Mouse (Mus musculus) macrophage (primary cell): Measurements from ENCODE around the gene Neurod4. TPM values are rescaled to one million over a fixed set of nuclear protein-coding genes. Genes with fewer than 3 reads are reported as not detected.

Experiments
- H3K27ac ChIP-seq: fragments of 350-480 bp; formaldehyde crosslinking; 2 replicates; pipeline ENCODE4 v1.9.0; 2021
- H3K36me3 ChIP-seq: fragments of 350-480 bp; formaldehyde crosslinking; 2 replicates; pipeline ENCODE4 v1.9.0; 2021; ENCODE audit errors: inconsistent target
- H3K4me3 ChIP-seq: fragments of 350-480 bp; formaldehyde crosslinking; 2 replicates; pipeline ENCODE4 v1.9.0; 2021; ENCODE audit errors: inconsistent target
- H3K79me2 ChIP-seq: fragments of 350-480 bp; formaldehyde crosslinking; 2 replicates; pipeline ENCODE4 v1.9.0; 2021; ENCODE audit errors: inconsistent target
- WGBS: methylation state at CpG from one replicate; pipeline ENCODE4 v1.1.7; 2026; ENCODE audit warnings: inconsistent platforms; ENCODE audit not compliant: missing documents; 5-methylcytosine and 5-hydroxymethylcytosine counted together
- polyA plus RNA-seq: library from polyadenylated mRNA; stranded (reverse); fragments of 250-400 nt; gene quantifications from 3 replicates; pipeline ENCODE4 v1.2.4, GENCODE M21; 2018; ENCODE audit warnings: inconsistent platforms

Gene Neurod4
- polyA plus RNA-seq, 1 experiment from 2014 or later: not detected

DNA sequence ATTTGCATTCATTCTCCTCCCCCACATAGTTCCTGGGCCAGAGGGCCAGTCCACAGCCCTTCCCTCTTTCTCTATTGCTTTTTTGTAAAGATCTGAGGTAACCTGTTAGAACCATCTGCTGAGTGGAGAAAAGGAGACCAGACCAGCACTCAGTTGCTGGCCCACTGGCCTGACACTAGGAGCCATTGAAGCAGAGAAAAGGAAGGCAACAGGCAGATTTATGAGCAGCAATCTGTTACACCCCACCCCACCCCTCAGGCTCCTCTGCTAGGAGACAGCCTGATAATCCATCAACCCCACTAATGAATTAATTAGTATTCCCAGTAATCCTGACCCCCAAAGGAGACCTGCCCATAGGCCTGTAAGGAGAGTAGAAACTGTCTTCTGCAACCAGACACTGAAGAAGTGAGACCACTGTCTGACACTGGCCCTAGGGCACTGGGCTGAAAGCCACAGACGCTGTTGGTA lies 2.0 kb upstream of the Neurod4 start:
- Histone ChIP-seq H3K27ac (no peak overlapping the region), H3K79me2 (no peaks in the 10 kb centered on the region), H3K4me3 (no peak overlapping the region), H3K36me3 (no peaks in the 10 kb centered on the region)
- 40% methylated on average over 1 of the region's 1 CpGs for WGBS

DNA sequence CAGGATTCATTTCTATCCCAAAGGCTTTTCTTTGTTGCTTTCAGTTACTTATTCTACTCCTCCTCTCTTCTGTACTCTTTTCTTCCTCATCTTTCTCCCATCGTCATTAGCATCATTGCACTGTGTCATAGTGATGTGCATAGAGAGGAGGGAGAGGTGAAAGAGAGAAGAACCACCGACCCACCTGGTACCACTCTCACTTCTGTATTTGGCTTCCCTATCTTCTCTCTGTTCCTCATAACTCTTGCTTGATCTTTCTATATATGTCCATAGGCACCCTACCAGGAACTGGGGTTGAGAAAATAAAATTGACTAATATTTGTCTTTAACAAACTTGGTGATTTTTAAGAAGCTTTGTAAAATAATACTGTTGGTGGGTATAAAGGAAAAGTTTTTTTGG lies 3.5 kb downstream of the Neurod4 start:
- H3K27ac ChIP-seq: no peak overlapping the region
- H3K36me3 ChIP-seq: no peaks in the 10 kb centered on the region
- no peak overlapping the region for H3K4me3 ChIP-seq
- WGBS: 64% methylated on average over 2 of the region's 2 CpGs
- H3K79me2 ChIP-seq: no peaks in the 10 kb centered on the region

DNA sequence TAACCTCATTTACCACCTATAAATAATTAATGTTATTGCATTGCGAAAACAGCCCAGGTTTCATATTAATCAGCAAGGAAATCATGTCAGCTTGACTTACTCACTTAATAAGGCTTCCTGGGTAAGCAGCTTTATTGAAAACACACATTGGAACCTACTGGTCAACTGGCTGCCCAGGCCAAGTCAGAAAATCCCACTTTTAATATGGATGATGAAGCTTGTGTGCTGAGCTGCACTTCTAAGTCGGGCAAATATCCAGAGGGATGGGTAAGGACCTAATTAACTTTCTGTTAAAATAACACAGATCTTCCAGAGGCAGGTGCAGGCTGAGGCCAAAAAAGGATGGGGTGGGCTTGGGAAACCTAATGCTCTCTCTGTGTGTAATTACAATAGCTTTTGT lies 4.3 kb downstream of the Neurod4 start:
- no peak overlapping the region for H3K27ac ChIP-seq
- no peak overlapping the region for H3K4me3 ChIP-seq
- H3K79me2 ChIP-seq: no peaks in the 10 kb centered on the region
- no peaks in the 10 kb centered on the region for H3K36me3 ChIP-seq
- WGBS: 89% methylated on average over 2 of the region's 2 CpGs

DNA sequence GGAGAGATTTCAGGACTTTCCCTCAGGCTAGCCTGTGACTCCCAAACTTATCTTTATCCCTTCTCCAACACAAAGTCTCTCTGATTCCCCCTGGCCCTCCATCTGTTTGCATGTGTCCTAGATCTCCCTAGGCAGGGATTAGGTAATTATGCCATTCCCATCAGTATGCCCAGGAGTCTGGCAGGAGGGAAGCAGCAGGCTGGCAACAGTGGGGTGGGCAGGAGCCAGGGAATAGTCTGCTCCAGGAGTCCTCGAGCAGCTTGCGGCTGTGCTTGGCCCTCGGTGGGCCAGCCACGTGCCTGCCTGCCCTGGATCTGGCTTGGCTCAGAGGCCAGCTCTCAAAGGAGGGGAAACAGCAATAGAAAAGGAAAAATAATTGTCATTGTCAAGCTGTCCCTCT lies 16.8 kb downstream of the Neurod4 start:
- WGBS: 76% methylated on average over 4 of the region's 4 CpGs
- Histone ChIP-seq H3K4me3 (no peak overlapping the region), H3K36me3 (no peaks in the 10 kb centered on the region), H3K27ac (no peak overlapping the region), H3K79me2 (no peaks in the 10 kb centered on the region)

DNA sequence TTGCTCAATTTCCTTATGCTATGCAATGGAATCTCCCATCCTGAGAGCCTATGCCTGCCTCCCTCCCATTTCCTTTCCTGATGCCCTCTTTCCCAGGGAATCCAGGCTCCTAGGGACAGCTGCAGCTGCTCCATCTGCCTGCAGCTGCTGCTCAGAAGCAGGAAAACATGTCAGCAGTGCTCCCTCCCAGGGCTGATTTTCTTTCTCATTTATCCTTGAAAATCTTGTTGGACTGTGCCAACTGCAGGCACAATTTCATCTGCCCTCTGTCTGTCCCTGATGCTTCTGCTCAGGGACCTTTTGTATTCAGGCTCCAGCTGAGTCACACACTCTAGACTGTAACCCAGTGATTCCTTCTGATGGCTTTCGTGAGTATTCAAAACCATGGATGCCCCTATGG lies 20.6 kb downstream of the Neurod4 start:
- Histone ChIP-seq H3K4me3 (no peak overlapping the region), H3K27ac (no peak overlapping the region), H3K36me3 (no peaks in the 10 kb centered on the region), H3K79me2 (no peaks in the 10 kb centered on the region)
- 80% methylated on average over 1 of the region's 1 CpGs for WGBS

DNA sequence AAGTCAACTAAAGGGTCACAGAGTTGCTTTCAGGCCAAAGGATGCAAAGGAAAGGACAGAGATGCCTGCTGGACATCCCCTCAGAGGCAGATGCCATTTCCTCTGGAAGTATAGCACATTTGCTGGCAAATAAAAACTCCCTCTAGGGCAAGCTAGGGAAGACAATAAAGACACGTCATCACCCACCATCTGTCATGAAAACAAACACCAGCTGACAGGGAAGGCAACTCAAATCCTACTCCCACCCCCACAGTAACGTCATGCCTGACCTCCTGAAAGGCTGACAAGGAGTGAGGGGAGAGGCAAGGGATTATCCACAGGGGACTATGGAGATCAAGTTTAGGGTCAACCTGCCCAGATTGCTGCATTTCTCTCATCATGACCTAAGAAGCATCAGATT lies 35.8 kb downstream of the Neurod4 start:
- Histone ChIP-seq H3K79me2 (no peaks in the 10 kb centered on the region), H3K36me3 (no peaks in the 10 kb centered on the region), H3K27ac (no peak overlapping the region), H3K4me3 (no peak overlapping the region)
- 24% methylated on average over 2 of the region's 2 CpGs for WGBS

DNA sequence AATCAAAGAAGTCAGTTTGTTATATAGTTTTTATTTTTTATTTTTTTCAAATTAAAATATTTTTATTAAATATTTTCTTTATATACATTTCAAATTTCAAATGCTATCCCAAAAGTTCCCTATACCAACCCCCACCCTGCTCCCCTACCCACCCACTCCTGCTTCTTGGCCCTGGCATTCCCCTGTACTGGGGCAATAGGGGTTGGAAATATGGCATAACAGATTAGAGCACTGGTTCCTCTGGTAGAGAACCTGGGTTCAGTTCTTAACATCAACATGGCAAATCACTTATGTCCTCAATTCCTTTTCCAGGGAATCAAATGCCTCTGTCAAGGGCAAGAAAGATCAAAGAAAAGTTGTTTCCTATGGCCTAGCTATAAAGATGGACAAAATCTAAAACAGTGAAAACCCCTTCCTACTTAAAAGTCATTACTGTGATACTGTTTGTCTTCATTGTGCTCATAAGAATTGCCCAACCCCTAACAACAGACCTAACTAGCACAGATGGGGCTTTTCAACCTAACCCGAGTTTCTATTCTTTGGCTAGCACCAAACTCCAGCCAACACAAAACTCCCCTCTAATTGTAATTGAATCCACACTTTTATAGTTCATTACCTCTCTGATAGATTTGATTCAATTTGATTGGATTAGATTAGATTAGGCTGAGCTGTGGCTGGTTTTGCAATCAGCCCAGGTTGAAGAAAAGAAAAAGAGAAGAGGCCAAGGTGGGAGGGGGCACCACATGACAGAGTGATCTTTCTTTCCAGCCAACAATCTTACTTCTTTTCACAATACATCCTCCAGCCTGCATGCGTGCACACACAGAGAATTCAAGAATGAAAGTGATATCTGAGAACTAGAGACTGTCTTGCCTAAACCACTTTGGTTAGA lies 41.5 kb downstream of the Neurod4 start:
- Histone ChIP-seq H3K4me3 (no peak overlapping the region), H3K36me3 (no peaks in the 10 kb centered on the region), H3K27ac (no peak overlapping the region), H3K79me2 (no peaks in the 10 kb centered on the region)
- 93% methylated on average over 2 of the region's 2 CpGs for WGBS

DNA sequence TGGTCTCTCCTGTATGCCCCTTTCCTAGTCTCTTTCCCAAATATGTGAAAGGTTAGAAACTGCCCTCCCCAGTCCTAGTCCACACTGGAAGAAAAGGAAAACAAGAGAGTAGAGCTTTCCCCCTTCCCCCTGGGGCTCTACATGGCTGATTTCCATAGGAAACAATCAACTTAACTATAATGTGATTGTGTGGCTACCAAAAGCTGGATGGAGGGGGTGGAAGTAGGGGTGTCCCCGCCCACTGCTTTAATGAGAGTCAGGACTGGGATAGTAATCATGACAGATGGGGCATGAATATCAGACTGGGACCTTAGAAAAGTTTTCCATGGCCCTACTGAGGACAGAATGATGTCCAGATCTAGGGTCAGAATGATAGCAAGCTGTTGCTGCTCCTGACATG lies 45.5 kb downstream of the Neurod4 start:
- Histone ChIP-seq H3K4me3 (no peak overlapping the region), H3K36me3 (no peaks in the 10 kb centered on the region), H3K27ac (no peak overlapping the region), H3K79me2 (no peaks in the 10 kb centered on the region)
- 57% methylated on average over 1 of the region's 1 CpGs for WGBS

DNA sequence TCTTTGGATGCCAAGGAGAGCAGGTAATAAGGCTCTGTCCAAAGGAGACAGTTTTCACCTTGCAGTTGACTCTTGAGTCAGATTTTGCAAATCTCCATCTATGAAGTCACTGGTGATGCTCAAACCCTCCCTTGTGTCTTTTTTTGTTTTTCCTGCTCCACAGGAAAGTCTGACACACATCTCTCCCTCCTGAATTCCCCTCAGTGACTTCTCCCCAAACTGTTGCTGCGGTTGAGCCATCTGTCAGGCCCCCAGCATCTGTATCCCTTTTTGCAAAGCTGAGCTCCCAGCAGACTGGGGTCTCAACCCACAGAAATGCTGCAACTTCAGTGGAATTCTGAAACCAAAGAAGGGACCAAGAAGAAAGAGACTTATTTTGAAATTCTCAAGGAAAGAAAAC lies 47.9 kb downstream of the Neurod4 start:
- Histone ChIP-seq H3K27ac (no peak overlapping the region), H3K36me3 (no peaks in the 10 kb centered on the region), H3K4me3 (no peak overlapping the region), H3K79me2 (no peaks in the 10 kb centered on the region)
- WGBS: 80% methylated on average over 1 of the region's 1 CpGs

DNA sequence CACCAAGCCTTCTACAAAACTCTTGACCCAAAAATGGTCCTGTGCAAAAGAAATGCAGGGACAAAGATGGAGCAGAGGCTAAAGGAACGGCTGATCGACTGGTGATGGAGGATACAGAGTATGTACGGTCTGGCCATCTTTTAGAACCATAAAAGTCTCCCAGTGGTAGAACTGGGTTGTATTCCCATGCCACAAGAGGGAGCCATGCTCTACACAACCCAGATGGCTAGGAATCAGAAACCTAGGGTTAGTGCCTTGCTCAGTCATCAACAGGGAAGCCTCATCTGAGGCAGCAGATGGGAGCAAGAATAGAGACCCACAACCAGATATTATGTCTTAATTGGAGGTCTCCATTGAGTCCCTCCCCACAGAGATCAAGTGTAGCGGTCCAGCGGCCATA lies 50.5 kb downstream of the Neurod4 start:
- H3K27ac ChIP-seq: no peak overlapping the region
- H3K4me3 ChIP-seq: no peak overlapping the region
- H3K79me2 ChIP-seq: no peaks in the 10 kb centered on the region
- 91% methylated on average over 5 of the region's 5 CpGs for WGBS
- no peaks in the 10 kb centered on the region for H3K36me3 ChIP-seq

DNA sequence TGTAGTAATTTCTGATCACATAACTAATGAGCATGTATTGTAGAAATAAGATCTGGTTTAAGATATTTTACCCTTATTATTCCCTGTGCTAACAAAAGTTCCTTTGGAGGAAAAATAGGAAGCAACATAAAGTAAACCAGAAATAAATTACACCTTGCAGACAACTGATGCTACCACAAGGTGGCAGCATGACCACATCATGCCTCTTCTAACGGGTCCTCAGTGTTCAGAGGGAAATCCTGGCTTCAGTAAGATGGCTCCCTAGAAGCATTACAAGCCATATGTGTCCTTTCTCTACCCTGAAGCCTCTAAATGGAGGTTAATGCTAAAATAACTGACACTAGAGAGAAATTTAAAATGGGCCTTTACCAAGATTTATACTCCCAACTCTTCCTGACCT lies 51.8 kb downstream of the Neurod4 start:
- Histone ChIP-seq H3K79me2 (no peaks in the 10 kb centered on the region), H3K36me3 (no peaks in the 10 kb centered on the region), H3K27ac (no peak overlapping the region), H3K4me3 (no peak overlapping the region)
- WGBS: 0% methylated on average over 1 of the region's 1 CpGs

DNA sequence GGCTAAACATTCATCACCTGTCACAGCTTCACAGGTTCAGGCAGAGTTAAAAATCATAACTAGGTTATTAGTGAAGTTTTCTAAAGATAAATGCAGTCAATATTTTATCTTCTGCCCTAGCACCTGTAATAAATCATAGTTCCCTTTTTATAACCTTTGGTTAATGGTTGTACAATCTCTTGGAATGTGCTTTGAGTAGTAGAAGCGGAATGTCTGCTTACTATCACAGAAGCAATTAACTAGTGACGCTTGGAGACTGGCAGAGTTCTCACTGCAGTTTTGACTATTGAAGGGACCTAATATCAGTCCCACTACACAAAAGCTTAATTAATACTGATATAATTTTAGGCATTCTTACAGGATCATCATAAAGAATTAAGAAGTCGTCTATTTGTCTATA lies 55.0 kb downstream of the Neurod4 start:
- 74% methylated on average over 3 of the region's 3 CpGs for WGBS
- no peaks in the 10 kb centered on the region for H3K79me2 ChIP-seq
- no peaks in the 10 kb centered on the region for H3K36me3 ChIP-seq
- H3K27ac ChIP-seq: no peak overlapping the region
- no peak overlapping the region for H3K4me3 ChIP-seq

Other genes starting within 250 kb of the Neurod4 start
- not detected in 3 replicates for gene Olfr821, start 249.9 kb downstream of the Neurod4 start, polyA plus RNA-seq
- gene Olfr822, start 209.0 kb downstream of the Neurod4 start, polyA plus RNA-seq: not detected in 3 replicates
- not detected in 3 replicates for gene Olfr823, start 164.9 kb downstream of the Neurod4 start, polyA plus RNA-seq
- gene Olfr824, start 150.2 kb downstream of the Neurod4 start, polyA plus RNA-seq: not detected in 3 replicates
- not detected in 3 replicates for gene Olfr825, start 113.5 kb downstream of the Neurod4 start, polyA plus RNA-seq
- gene Olfr826, start 96.1 kb downstream of the Neurod4 start, polyA plus RNA-seq: not detected in 3 replicates
- gene Olfr827, start 65.8 kb downstream of the Neurod4 start, polyA plus RNA-seq: not detected in 3 replicates
- gene Tespa1, start 42.6 kb upstream of the Neurod4 start, polyA plus RNA-seq: 0.16 TPM in 1 of 3 replicates, not detected in the others
- not detected in 3 replicates for gene Vmn2r84, start 114.1 kb upstream of the Neurod4 start, polyA plus RNA-seq
- gene Vmn2r85, start 149.5 kb upstream of the Neurod4 start, polyA plus RNA-seq: not detected in 3 replicates
- gene Vmn2r86, start 175.8 kb upstream of the Neurod4 start, polyA plus RNA-seq: not detected in 3 replicates
- not detected in 3 replicates for gene Vmn2r87, start 217.2 kb upstream of the Neurod4 start, polyA plus RNA-seq